Mouse (Mus musculus): ENCODE data around the gene Lrmda.
"Not testable (repeated sequence)": the region's sequence is repeated elsewhere in the genome, so short reads cannot be mapped to it uniquely, and the experiment has no call there.

The Lrmda gene

GRCm38 (mm10) chr14:22514362-22515084 lies 495.0 kb downstream of the Lrmda start:
- DNase-seq (ENCODE audit: low read depth): no peak

- DNase-seq (ENCODE audit: low read depth): no peak
These were observed 511.2 kb downstream of the Lrmda start for GRCm38 (mm10) chr14:22530706-22531105.

GRCm38 (mm10) chr14:22533501-22533900 lies 514.0 kb downstream of the Lrmda start:
- DNase-seq (ENCODE audit: low read depth): no peak

- no peak for DNase-seq (ENCODE audit: low read depth)
These were observed 526.6 kb downstream of the Lrmda start for GRCm38 (mm10) chr14:22545887-22546675.

- no peak for DNase-seq (ENCODE audit: low read depth)
These were observed 527.1 kb downstream of the Lrmda start for GRCm38 (mm10) chr14:22546676-22546984.

GRCm38 (mm10) chr14:22548286-22548685 lies 528.8 kb downstream of the Lrmda start:
- DNase-seq (ENCODE audit: low read depth): no peak

GRCm38 (mm10) chr14:22549166-22549565 lies 529.7 kb downstream of the Lrmda start:
- DNase-seq (ENCODE audit: low read depth): no peak

- DNase-seq (ENCODE audit: low read depth): no peak
These were observed 532.8 kb downstream of the Lrmda start for GRCm38 (mm10) chr14:22552358-22552757.

GRCm38 (mm10) chr14:22552841-22553240 lies 533.3 kb downstream of the Lrmda start:
- no peak for DNase-seq (ENCODE audit: low read depth)

- no peak for DNase-seq (ENCODE audit: low read depth)
These were observed 534.2 kb downstream of the Lrmda start for GRCm38 (mm10) chr14:22553717-22554116.

- no peak for DNase-seq (ENCODE audit: low read depth)
These were observed 553.0 kb downstream of the Lrmda start for GRCm38 (mm10) chr14:22572486-22572885.

GRCm38 (mm10) chr14:22573585-22573984 lies 554.1 kb downstream of the Lrmda start:
- no peak for DNase-seq (ENCODE audit: low read depth)

GRCm38 (mm10) chr14:22574006-22574405 lies 554.5 kb downstream of the Lrmda start:
- no peak for DNase-seq (ENCODE audit: low read depth)

- DNase-seq (ENCODE audit: low read depth): no peak
These were observed 556.9 kb downstream of the Lrmda start for GRCm38 (mm10) chr14:22576441-22576840.

- no peak for DNase-seq (ENCODE audit: low read depth)
These were observed 558.0 kb downstream of the Lrmda start for GRCm38 (mm10) chr14:22577411-22578037.

- peak; percentile 44 for DNase-seq (ENCODE audit: low read depth)
These were observed 558.7 kb downstream of the Lrmda start for GRCm38 (mm10) chr14:22578224-22578623.

GRCm38 (mm10) chr14:22578986-22579385 lies 559.5 kb downstream of the Lrmda start:
- no peak for DNase-seq (ENCODE audit: low read depth)

GRCm38 (mm10) chr14:22582065-22582464 lies 562.6 kb downstream of the Lrmda start:
- DNase-seq (ENCODE audit: low read depth): no peak

- no peak for DNase-seq (ENCODE audit: low read depth)
These were observed 566.8 kb downstream of the Lrmda start for GRCm38 (mm10) chr14:22586281-22586680.

- no peak for DNase-seq (ENCODE audit: low read depth)
These were observed 567.3 kb downstream of the Lrmda start for GRCm38 (mm10) chr14:22586796-22587195.

GRCm38 (mm10) chr14:22587285-22587957 lies 567.9 kb downstream of the Lrmda start:
- DNase-seq (ENCODE audit: low read depth): no peak

GRCm38 (mm10) chr14:22587958-22588296 lies 568.4 kb downstream of the Lrmda start:
- DNase-seq (ENCODE audit: low read depth): no peak

- not testable (repeated sequence) for DNase-seq (ENCODE audit: low read depth)
These were observed 568.9 kb downstream of the Lrmda start for GRCm38 (mm10) chr14:22588394-22588793.

Measured in induced T-regulatory cell, adult 2 months (primary cell).